Mouse (Mus musculus) hindbrain, embryonic 16.5 days (tissue): ENCODE results near the gene Dhtkd1. TPM values are rescaled to one million over a fixed set of nuclear protein-coding genes. Genes with fewer than 3 reads are reported as not detected.
"Not testable (repeated sequence)": the region's sequence is repeated elsewhere in the genome, so short reads cannot be mapped to it uniquely, and the experiment has no call there.

Source experiments
- ATAC-seq: fragments of 200-750 bp; cut with Nextera tagmentation; 2 replicates; pipeline ENCODE4 v1.8.0; 2017; ENCODE audit warnings: moderate TSS enrichment, moderate library complexity
- H3K27ac ChIP-seq: fragments of 300-500 bp; sonication (generic); 2 replicates; pipeline ENCODE4 v1.5.1; 2014; ENCODE audit warnings: low read depth, mild to moderate bottlenecking, control low read depth, low read length, moderate library complexity
- H3K27me3 ChIP-seq: fragments of 300-500 bp; sonication (generic); replicated peaks from 2 replicates; pipeline ENCODE4 v1.6.1; 2014; ENCODE audit warnings: low read length; ENCODE audit not compliant: control insufficient read depth, insufficient read depth
- H3K36me3 ChIP-seq: fragments of 300-500 bp; sonication (generic); 2 replicates; pipeline ENCODE4 v1.6.1; 2014; ENCODE audit warnings: mild to moderate bottlenecking, low read length, moderate library complexity, mixed read lengths; ENCODE audit not compliant: control insufficient read depth, insufficient read depth
- H3K4me1 ChIP-seq: fragments of 300-500 bp; sonication (generic); 2 replicates; pipeline ENCODE4 v1.6.1; 2014; ENCODE audit warnings: low read depth, low read length; ENCODE audit not compliant: control insufficient read depth, insufficient read depth
- H3K4me2 ChIP-seq: fragments of 300-500 bp; sonication (generic); 2 replicates; pipeline ENCODE4 v1.6.1; 2014; ENCODE audit warnings: mild to moderate bottlenecking, low read length, control low read depth, moderate library complexity
- H3K4me3 ChIP-seq: fragments of 300-500 bp; sonication (generic); 2 replicates; pipeline ENCODE4 v1.5.1; 2014; ENCODE audit warnings: mild to moderate bottlenecking, low read length, control low read depth, moderate library complexity
- H3K9ac ChIP-seq: fragments of 300-500 bp; sonication (generic); 2 replicates; pipeline ENCODE4 v1.6.1; 2014; ENCODE audit warnings: low read depth, mild to moderate bottlenecking, control low read depth, low read length, moderate library complexity
- H3K9me3 ChIP-seq: fragments of 300-500 bp; sonication (generic); 2 replicates; pipeline ENCODE4 v1.6.1; 2014; ENCODE audit warnings: mild to moderate bottlenecking, low read length, moderate library complexity; ENCODE audit not compliant: control insufficient read depth
- WGBS: fragments of 180-500 bp; shearing (Covaris S2); extraction: QIAGEN DNeasy Blood & Tissue Kit; methylation state at CpG from one replicate; pipeline ENCODE4 v1.1.7; 2014; 5-methylcytosine and 5-hydroxymethylcytosine counted together
- polyA plus RNA-seq: library from polyadenylated mRNA; unstranded; fragments of >200 nt; fragmentation: Nextera tagmentation; extraction: Ambion mirVana; gene quantifications from 2 replicates; pipeline ENCODE4 v1.2.1, GENCODE M21; 2015

The Dhtkd1 gene
- polyA plus RNA-seq, 1 experiment from 2014 or later: 6.1 TPM

- Histone ChIP-seq H3K27ac (peak overlapping the region; percentile 71), H3K4me1 (peaks cover 10% of the 10 kb centered on the region), H3K27me3 (no peaks in the 10 kb centered on the region), H3K36me3 (no peaks in the 10 kb centered on the region), H3K4me3 (peak overlapping the region; percentile 96), H3K9ac (peak overlapping the region; percentile 71), H3K9me3 (no peaks in the 10 kb centered on the region), H3K4me2 (peak overlapping the region; percentile 79)
- no peak for ATAC-seq
- 8% methylated on average over 6 of the region's 6 CpGs for WGBS
These were observed 7.7 kb upstream of the Dhtkd1 start for GRCm38 (mm10) chr2:5950305-5950704.

GRCm38 (mm10) chr2:5949821-5950220 is 7.2 kb upstream of the Dhtkd1 start:
- WGBS: 97% methylated on average over 9 of the region's 9 CpGs
- not testable (repeated sequence) for H3K27ac ChIP-seq, H3K36me3 ChIP-seq, H3K27me3 ChIP-seq, ATAC-seq, H3K9me3 ChIP-seq, H3K9ac ChIP-seq
- peak overlapping the region; percentile 96 for H3K4me3 ChIP-seq
- peak overlapping the region; percentile 79 for H3K4me2 ChIP-seq
- peaks cover 10% of the 10 kb centered on the region for H3K4me1 ChIP-seq

GRCm38 (mm10) chr2:5948964-5949363 is 6.4 kb upstream of the Dhtkd1 start:
- no peak overlapping the region for H3K9ac ChIP-seq
- H3K27me3 ChIP-seq: no peaks in the 10 kb centered on the region
- no peaks in the 10 kb centered on the region for H3K9me3 ChIP-seq
- WGBS: 88% methylated on average over 2 of the region's 2 CpGs
- H3K36me3 ChIP-seq: no peaks in the 10 kb centered on the region
- H3K4me1 ChIP-seq: peaks cover 10% of the 10 kb centered on the region
- no peak for ATAC-seq
- no peak overlapping the region for H3K4me2 ChIP-seq
- no peak overlapping the region for H3K27ac ChIP-seq
- H3K4me3 ChIP-seq: no peak overlapping the region

GRCm38 (mm10) chr2:5946876-5947275 is 4.3 kb upstream of the Dhtkd1 start:
- H3K27ac ChIP-seq: no peak overlapping the region
- no peaks in the 10 kb centered on the region for H3K9me3 ChIP-seq
- H3K36me3 ChIP-seq: no peaks in the 10 kb centered on the region
- no peak overlapping the region for H3K9ac ChIP-seq
- 85% methylated on average over 3 of the region's 3 CpGs for WGBS
- no peak overlapping the region for H3K4me2 ChIP-seq
- no peaks in the 10 kb centered on the region for H3K27me3 ChIP-seq
- no peak for ATAC-seq
- H3K4me3 ChIP-seq: no peak overlapping the region
- peaks cover 4% of the 10 kb centered on the region for H3K4me1 ChIP-seq

GRCm38 (mm10) chr2:5945629-5946028 is 3.0 kb upstream of the Dhtkd1 start:
- Histone ChIP-seq H3K4me3 (no peak overlapping the region), H3K27ac (no peak overlapping the region), H3K4me1 (peaks cover 4% of the 10 kb centered on the region), H3K9me3 (no peaks in the 10 kb centered on the region), H3K27me3 (no peaks in the 10 kb centered on the region), H3K4me2 (no peak overlapping the region), H3K9ac (no peak overlapping the region), H3K36me3 (no peaks in the 10 kb centered on the region)
- ATAC-seq: no peak
- 81% methylated on average over 1 of the region's 1 CpGs for WGBS

- no peaks in the 10 kb centered on the region for H3K9me3 ChIP-seq
- H3K36me3 ChIP-seq: no peaks in the 10 kb centered on the region
- H3K27me3 ChIP-seq: no peaks in the 10 kb centered on the region
- 0 out of 2 replicates have a peak, but pooled peaks have one; percentile 35 for ATAC-seq
- peak overlapping the region; percentile 88 for H3K4me2 ChIP-seq
- no peak overlapping the region for H3K27ac ChIP-seq
- H3K9ac ChIP-seq: no peak overlapping the region
- peak overlapping the region; percentile 68 for H3K4me3 ChIP-seq
- no peaks in the 10 kb centered on the region; the same call in 1 of the 2 replicates for H3K4me1 ChIP-seq
- WGBS: 32% methylated on average over 4 of the region's 4 CpGs
These were observed 479 bp upstream of the Dhtkd1 start for GRCm38 (mm10) chr2:5943071-5943470.

- no peaks in the 10 kb centered on the region for H3K9me3 ChIP-seq
- ATAC-seq: peak; percentile 16
- peak overlapping the region; percentile 68 for H3K4me3 ChIP-seq
- H3K36me3 ChIP-seq: no peaks in the 10 kb centered on the region
- no peaks in the 10 kb centered on the region; the same call in 1 of the 2 replicates for H3K4me1 ChIP-seq
- 56% methylated on average over 11 of the region's 11 CpGs for WGBS
- peak overlapping the region; percentile 65; the same call in 1 of the 2 replicates for H3K27ac ChIP-seq
- no peaks in the 10 kb centered on the region for H3K27me3 ChIP-seq
- peak overlapping the region; percentile 88 for H3K4me2 ChIP-seq
- peak overlapping the region; percentile 84 for H3K9ac ChIP-seq
These were observed 654 bp downstream of the Dhtkd1 start for GRCm38 (mm10) chr2:5941861-5942415.

- Histone ChIP-seq H3K27ac (no peak overlapping the region), H3K4me1 (no peaks in the 10 kb centered on the region; the same call in 1 of the 2 replicates), H3K9me3 (no peaks in the 10 kb centered on the region), H3K4me2 (no peak overlapping the region), H3K9ac (no peak overlapping the region), H3K36me3 (no peaks in the 10 kb centered on the region), H3K4me3 (no peak overlapping the region), H3K27me3 (no peaks in the 10 kb centered on the region)
- ATAC-seq: no peak
- 96% methylated on average over 9 of the region's 9 CpGs for WGBS
These were observed 1.7 kb downstream of the Dhtkd1 start for GRCm38 (mm10) chr2:5940936-5941335.

- whole genome bisulfite sequencing: 92% methylated on average over 14 of the region's 14 CpGs
These were observed 2.7 kb downstream of the Dhtkd1 start for GRCm38 (mm10) chr2:5939911-5940310.

More at GRCm38 (mm10) chr2:5939911-5940310, 2.7 kb downstream of the Dhtkd1 start:
- H3K27me3 ChIP-seq: no peaks in the 10 kb centered on the region
- ATAC-seq: no peak
- no peak overlapping the region for H3K9ac ChIP-seq
- H3K4me1 ChIP-seq: no peaks in the 10 kb centered on the region; the same call in 1 of the 2 replicates
- H3K4me3 ChIP-seq: no peak overlapping the region
- no peak overlapping the region for H3K4me2 ChIP-seq
- H3K36me3 ChIP-seq: no peaks in the 10 kb centered on the region
- H3K9me3 ChIP-seq: no peaks in the 10 kb centered on the region
- no peak overlapping the region for H3K27ac ChIP-seq
